Mouse (Mus musculus) kidney, adult 2 months (tissue): Measurements from ENCODE around the gene Spryd3. TPM values are rescaled to one million over a fixed set of nuclear protein-coding genes. Genes with fewer than 3 reads are reported as not detected.

Experiments used
- DNase-seq: peaks from one replicate; pipeline ENCODE4 v3.0.0; 2021
- H3K27ac ChIP-seq: fragments of 200-500 bp; 2 replicates; pipeline ENCODE4 v1.5.1; 2012; ENCODE audit warnings: low read depth, low read length, control low read depth, inconsistent platforms; ENCODE audit not compliant: insufficient read depth
- H3K27me3 ChIP-seq: fragments of 200-500 bp; replicated peaks from 2 replicates; pipeline ENCODE4 v1.6.1; 2012; ENCODE audit warnings: mild to moderate bottlenecking, moderate library complexity, low read length, inconsistent platforms; ENCODE audit not compliant: control insufficient read depth, insufficient read depth
- H3K36me3 ChIP-seq: fragments of 200-500 bp; 2 replicates; pipeline ENCODE4 v1.6.1; 2012; ENCODE audit warnings: mild to moderate bottlenecking, moderate library complexity, low read length, inconsistent platforms; ENCODE audit not compliant: control insufficient read depth, insufficient read depth
- H3K4me1 ChIP-seq: fragments of 200-500 bp; 2 replicates; pipeline ENCODE4 v1.6.1; 2011; ENCODE audit warnings: low read length; ENCODE audit not compliant: control insufficient read depth, insufficient read depth
- H3K4me3 ChIP-seq: fragments of 200-500 bp; 2 replicates; pipeline ENCODE4 v1.5.1; 2011; ENCODE audit warnings: mild to moderate bottlenecking, low read depth, low read length, control low read depth; ENCODE audit not compliant: insufficient read depth
- CTCF ChIP-seq: fragments of 200-500 bp; conservative IDR thresholded peaks from 2 replicates; pipeline ENCODE4 v1.5.1; 2011; ENCODE audit warnings: low read depth, mild to moderate bottlenecking, control low read depth, low read length, moderate library complexity, mixed read lengths; ENCODE audit not compliant: insufficient read depth, insufficient read length
- POLR2A ChIP-seq: fragments of 200-500 bp; IDR thresholded peaks from one replicate; pipeline ENCODE4 v1.6.1; 2011; ENCODE audit warnings: low read depth, low read length, control low read depth
- WGBS: fragments of 180-500 bp; shearing (Covaris S2); methylation state at CpG from one replicate; pipeline ENCODE4 v1.1.7; 2018; 5-methylcytosine and 5-hydroxymethylcytosine counted together
- polyA plus RNA-seq: library from polyadenylated mRNA; depleted of rRNA; stranded (reverse); fragments of >200 nt; gene quantifications from 2 replicates; pipeline ENCODE4 v1.2.3, GENCODE M21; 2012

Gene Spryd3
- polyA plus RNA-seq, 1 experiment: 30.1 TPM

DNA sequence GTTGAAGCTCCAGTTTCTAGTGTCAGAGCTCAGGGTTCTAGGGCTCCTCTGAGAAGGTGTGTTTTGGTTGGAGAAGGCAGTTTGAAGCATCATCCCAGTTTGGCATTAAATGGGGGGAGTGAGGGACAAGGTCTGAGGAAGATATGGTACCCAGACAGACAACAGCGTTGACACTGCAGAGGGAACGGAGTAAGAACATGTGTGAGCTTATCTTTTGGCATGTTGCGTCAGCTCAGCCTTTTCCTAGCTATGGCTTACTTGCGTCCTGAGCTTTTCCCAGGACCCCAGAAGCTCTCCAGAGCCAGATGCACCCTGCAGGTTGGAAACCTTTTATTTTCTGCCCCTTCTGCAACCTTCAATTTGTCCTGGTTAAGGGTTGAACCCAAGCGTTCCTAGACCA is 10.1 kb upstream of the Spryd3 start:
- TF ChIP-seq CTCF: no peak
- TF ChIP-seq POLR2A: no peak
- 90% methylated on average over 5 of the region's 5 CpGs for WGBS
- Histone ChIP-seq H3K4me1 (peaks cover 13% of the 10 kb centered on the region), H3K27me3 (no peaks in the 10 kb centered on the region), H3K27ac (no peak overlapping the region), H3K4me3 (no peak overlapping the region), H3K36me3 (no peaks in the 10 kb centered on the region)
- DNase-seq: no peak

GRCm38 (mm10) chr15:102145330-102145729 is 9.3 kb upstream of the Spryd3 start:
- DNase-seq: no peak

DNA sequence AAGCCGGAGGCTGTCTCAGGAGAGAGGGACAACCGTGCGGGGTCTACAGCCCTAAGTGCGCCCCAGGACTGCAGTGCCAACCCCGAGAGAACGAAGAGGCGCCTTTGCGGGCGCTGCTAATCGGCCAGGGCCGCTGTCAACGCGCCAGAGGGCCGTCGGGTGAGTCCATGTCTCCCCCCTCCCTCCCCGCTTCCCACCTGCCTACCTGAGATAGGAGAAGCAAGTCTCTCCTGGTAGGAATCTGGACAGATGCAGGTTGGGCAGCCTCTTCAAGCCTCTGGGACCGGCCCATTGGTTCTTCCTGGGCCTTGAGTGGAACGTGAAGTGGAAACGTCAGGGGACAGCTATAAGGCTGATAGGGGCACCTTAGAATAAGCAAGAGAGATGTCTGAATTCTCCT is 8.7 kb upstream of the Spryd3 start:
- no peak for TF ChIP-seq POLR2A
- no peak for TF ChIP-seq CTCF
- Histone ChIP-seq H3K27me3 (no peaks in the 10 kb centered on the region), H3K36me3 (no peaks in the 10 kb centered on the region), H3K4me1 (0 out of 2 replicates have a peak, but pooled peaks cover under 1% of the 10 kb centered on the region), H3K27ac (no peak overlapping the region), H3K4me3 (no peak overlapping the region)
- 39% methylated on average over 19 of the region's 19 CpGs for WGBS
- no peak for DNase-seq

More at GRCm38 (mm10) chr15:102145330-102145729, 9.3 kb upstream of the Spryd3 start:
- H3K27me3 ChIP-seq: no peaks in the 10 kb centered on the region
- H3K4me3 ChIP-seq: no peak overlapping the region
- TF ChIP-seq CTCF: no peak
- WGBS: 73% methylated on average over 10 of the region's 10 CpGs
- no peaks in the 10 kb centered on the region for H3K36me3 ChIP-seq
- H3K27ac ChIP-seq: no peak overlapping the region
- peaks cover 6% of the 10 kb centered on the region for H3K4me1 ChIP-seq

- Histone ChIP-seq H3K36me3 (no peaks in the 10 kb centered on the region), H3K27me3 (no peaks in the 10 kb centered on the region), H3K4me1 (no peaks in the 10 kb centered on the region), H3K4me3 (no peak within 1 kb of the TSS), H3K27ac (no peak within 1 kb of the TSS)
- 35% methylated on average over 22 of the region's 22 CpGs for WGBS
- TF ChIP-seq POLR2A: no peak
- DNase-seq: no peak
Measured at GRCm38 (mm10) chr15:102144274-102144711, 8.3 kb upstream of the Spryd3 start, which contains the start of gene Igfbp6. Igfbp6 (plus strand) TSS chr15:102144362.

GRCm38 (mm10) chr15:102142914-102143912 is 7.2 kb upstream of the Spryd3 start:
- no peak for TF ChIP-seq POLR2A
- no peak for TF ChIP-seq CTCF
- WGBS: 69% methylated on average over 23 of the region's 23 CpGs
- no peak overlapping the region for H3K27ac ChIP-seq
- H3K36me3 ChIP-seq: no peaks in the 10 kb centered on the region
- H3K4me1 ChIP-seq: no peaks in the 10 kb centered on the region
- H3K27me3 ChIP-seq: no peaks in the 10 kb centered on the region
- DNase-seq: no peak
- H3K4me3 ChIP-seq: no peak overlapping the region

GRCm38 (mm10) chr15:102141120-102141519 is 5.1 kb upstream of the Spryd3 start:
- no peaks in the 10 kb centered on the region for H3K27me3 ChIP-seq
- 92% methylated on average over 5 of the region's 5 CpGs for WGBS
- DNase-seq: no peak

GRCm38 (mm10) chr15:102135522-102136128 is 409 bp downstream of the Spryd3 start:
- WGBS: under 1% methylated on average over 35 of the region's 35 CpGs
- TF ChIP-seq CTCF (no peak), POLR2A (no peak)
- no peak overlapping the region for H3K27ac ChIP-seq

More at GRCm38 (mm10) chr15:102141120-102141519, 5.1 kb upstream of the Spryd3 start:
- Histone ChIP-seq H3K4me1 (0 out of 2 replicates have a peak, but pooled peaks cover 3% of the 10 kb centered on the region), H3K36me3 (no peaks in the 10 kb centered on the region), H3K27ac (no peak overlapping the region), H3K4me3 (no peak overlapping the region)
- no peak for TF ChIP-seq CTCF
- no peak for TF ChIP-seq POLR2A

More at GRCm38 (mm10) chr15:102135522-102136128, 409 bp downstream of the Spryd3 start:
- no peak for DNase-seq
- H3K36me3 ChIP-seq: no peaks in the 10 kb centered on the region
- peak overlapping the region; percentile 69 for H3K4me3 ChIP-seq
- H3K27me3 ChIP-seq: no peaks in the 10 kb centered on the region
- H3K4me1 ChIP-seq: 0 out of 2 replicates have a peak, but pooled peaks cover 3% of the 10 kb centered on the region
